Mouse (Mus musculus): ENCODE measurements at regions not wholly inside any gene's neighbourhood (a gene's known extent, or its start where the extent isn't known, plus 50 kb on each side); places are given as distances from the start of the nearest gene placed in this dataset.
A peak's percentile ranks its signal among the peaks of the same experiment; 100 is the strongest.

GRCm38 (mm10) chr3:151003524-151003923 is 434.2 kb upstream of the Adgrl4 start:
- Histone ChIP-seq H3K9me3 (replicated peaks) (no peaks in the 10 kb centered on the region), H3K27ac (no peak overlapping the region), H3K27me3 (ENCODE audit: low read depth, poor library complexity, severe bottlenecking) (no peaks in the 10 kb centered on the region; the same call in 1 of the 2 replicates), H3K4me1 (peaks cover 6% of the 10 kb centered on the region), H3K36me3 (no peaks in the 10 kb centered on the region), H3K4me3 (no peak overlapping the region)
- DNase-seq (ENCODE audit: low spot score), result no peak
- 89% methylated on average over 3 of the region's 3 CpGs for WGBS

- peaks cover 6% of the 10 kb centered on the region for H3K4me1 ChIP-seq
- no peaks in the 10 kb centered on the region for H3K9me3 ChIP-seq (replicated peaks)
- H3K27me3 ChIP-seq (ENCODE audit: low read depth, poor library complexity, severe bottlenecking), result no peaks in the 10 kb centered on the region; the same call in 1 of the 2 replicates
- no peaks in the 10 kb centered on the region for H3K36me3 ChIP-seq
- no peak for DNase-seq (ENCODE audit: low spot score)
- WGBS, result 90% methylated on average over 6 of the region's 6 CpGs
- no peak overlapping the region for H3K27ac ChIP-seq
- H3K4me3 ChIP-seq, result no peak overlapping the region
Measured at GRCm38 (mm10) chr3:151003990-151004389, 433.7 kb upstream of the Adgrl4 start.

GRCm38 (mm10) chr3:151020014-151020413 is 417.7 kb upstream of the Adgrl4 start:
- no peak for DNase-seq (ENCODE audit: low spot score)

GRCm38 (mm10) chr3:151057491-151057890 is 380.2 kb upstream of the Adgrl4 start:
- H3K9me3 ChIP-seq (replicated peaks), result no peaks in the 10 kb centered on the region
- H3K27ac ChIP-seq, result no peak overlapping the region
- no peaks in the 10 kb centered on the region for H3K27me3 ChIP-seq (ENCODE audit: low read depth, poor library complexity, severe bottlenecking)
- no peak for DNase-seq (ENCODE audit: low spot score)
- H3K4me1 ChIP-seq, result no peaks in the 10 kb centered on the region
- H3K36me3 ChIP-seq, result no peaks in the 10 kb centered on the region
- WGBS, result 79% methylated on average over 3 of the region's 3 CpGs
- H3K4me3 ChIP-seq, result no peak overlapping the region

More at GRCm38 (mm10) chr3:151020014-151020413, 417.7 kb upstream of the Adgrl4 start:
- no peaks in the 10 kb centered on the region for H3K9me3 ChIP-seq (replicated peaks)
- H3K36me3 ChIP-seq, result no peaks in the 10 kb centered on the region
- H3K4me1 ChIP-seq, result no peaks in the 10 kb centered on the region
- no peaks in the 10 kb centered on the region for H3K27me3 ChIP-seq (ENCODE audit: low read depth, poor library complexity, severe bottlenecking)
- 81% methylated on average over 3 of the region's 3 CpGs for WGBS
- no peak overlapping the region for H3K4me3 ChIP-seq
- no peak overlapping the region for H3K27ac ChIP-seq

- Histone ChIP-seq H3K4me3 (no peak overlapping the region), H3K36me3 (no peaks in the 10 kb centered on the region), H3K4me1 (no peaks in the 10 kb centered on the region), H3K27me3 (ENCODE audit: low read depth, poor library complexity, severe bottlenecking) (no peaks in the 10 kb centered on the region), H3K27ac (no peak overlapping the region), H3K9me3 (replicated peaks) (no peaks in the 10 kb centered on the region)
- no peak for DNase-seq (ENCODE audit: low spot score)
Measured at GRCm38 (mm10) chr3:151072322-151072721, 365.4 kb upstream of the Adgrl4 start.

- no peak overlapping the region for H3K4me3 ChIP-seq
- WGBS, result 88% methylated on average over 3 of the region's 3 CpGs
- no peaks in the 10 kb centered on the region for H3K36me3 ChIP-seq
- no peaks in the 10 kb centered on the region for H3K4me1 ChIP-seq
- H3K9me3 ChIP-seq (replicated peaks), result no peaks in the 10 kb centered on the region
- no peak for DNase-seq (ENCODE audit: low spot score)
- H3K27ac ChIP-seq, result no peak overlapping the region
- H3K27me3 ChIP-seq (ENCODE audit: low read depth, poor library complexity, severe bottlenecking), result no peaks in the 10 kb centered on the region
Measured at GRCm38 (mm10) chr3:151116831-151117230, 320.9 kb upstream of the Adgrl4 start.

GRCm38 (mm10) chr3:151117583-151118041 is 320.1 kb upstream of the Adgrl4 start:
- Histone ChIP-seq H3K4me1 (no peaks in the 10 kb centered on the region), H3K36me3 (no peaks in the 10 kb centered on the region), H3K27me3 (ENCODE audit: low read depth, poor library complexity, severe bottlenecking) (no peaks in the 10 kb centered on the region), H3K27ac (no peak overlapping the region), H3K9me3 (replicated peaks) (no peaks in the 10 kb centered on the region), H3K4me3 (no peak overlapping the region)
- WGBS, result 91% methylated on average over 3 of the region's 3 CpGs
- no peak for DNase-seq (ENCODE audit: low spot score)

- WGBS, result 41% methylated on average over 5 of the region's 5 CpGs
- H3K27ac ChIP-seq, result no peak overlapping the region
- H3K4me3 ChIP-seq, result 0 out of 2 replicates have a peak overlapping the region, but pooled peaks have one; percentile 8
- H3K27me3 ChIP-seq (ENCODE audit: low read depth, poor library complexity, severe bottlenecking), result no peaks in the 10 kb centered on the region
- DNase-seq (ENCODE audit: low spot score), result no peak
- no peaks in the 10 kb centered on the region for H3K36me3 ChIP-seq
- H3K4me1 ChIP-seq, result peaks cover 25% of the 10 kb centered on the region
- H3K9me3 ChIP-seq (replicated peaks), result no peaks in the 10 kb centered on the region
Measured at GRCm38 (mm10) chr3:151124131-151124530, 313.6 kb upstream of the Adgrl4 start.

GRCm38 (mm10) chr3:151146889-151147288 is 290.8 kb upstream of the Adgrl4 start:
- Histone ChIP-seq H3K9me3 (replicated peaks) (no peaks in the 10 kb centered on the region), H3K36me3 (no peaks in the 10 kb centered on the region), H3K4me3 (no peak overlapping the region), H3K27ac (no peak overlapping the region), H3K4me1 (no peaks in the 10 kb centered on the region), H3K27me3 (ENCODE audit: low read depth, poor library complexity, severe bottlenecking) (no peaks in the 10 kb centered on the region)
- 84% methylated on average over 2 of the region's 2 CpGs for WGBS
- no peak for DNase-seq (ENCODE audit: low spot score)

- DNase-seq (ENCODE audit: low spot score), result no peak
- Histone ChIP-seq H3K4me1 (no peaks in the 10 kb centered on the region), H3K27ac (no peak overlapping the region), H3K4me3 (no peak overlapping the region), H3K36me3 (no peaks in the 10 kb centered on the region), H3K27me3 (ENCODE audit: low read depth, poor library complexity, severe bottlenecking) (no peaks in the 10 kb centered on the region), H3K9me3 (replicated peaks) (no peaks in the 10 kb centered on the region)
- 76% methylated on average over 4 of the region's 4 CpGs for WGBS
Measured at GRCm38 (mm10) chr3:151153340-151153739, 284.3 kb upstream of the Adgrl4 start.

- no peaks in the 10 kb centered on the region for H3K9me3 ChIP-seq (replicated peaks)
- H3K4me1 ChIP-seq, result no peaks in the 10 kb centered on the region
- 95% methylated on average over 1 of the region's 1 CpGs for WGBS
- H3K27ac ChIP-seq, result no peak overlapping the region
- H3K4me3 ChIP-seq, result no peak overlapping the region
- H3K36me3 ChIP-seq, result no peaks in the 10 kb centered on the region
- no peak for DNase-seq (ENCODE audit: low spot score)
- H3K27me3 ChIP-seq (ENCODE audit: low read depth, poor library complexity, severe bottlenecking), result no peaks in the 10 kb centered on the region
Measured at GRCm38 (mm10) chr3:151160516-151160915, 277.2 kb upstream of the Adgrl4 start.

GRCm38 (mm10) chr3:151182132-151182531 is 255.6 kb upstream of the Adgrl4 start:
- Histone ChIP-seq H3K9me3 (replicated peaks) (no peaks in the 10 kb centered on the region), H3K4me3 (no peak overlapping the region), H3K4me1 (no peaks in the 10 kb centered on the region), H3K36me3 (no peaks in the 10 kb centered on the region), H3K27me3 (ENCODE audit: low read depth, poor library complexity, severe bottlenecking) (no peaks in the 10 kb centered on the region), H3K27ac (no peak overlapping the region)
- no peak for DNase-seq (ENCODE audit: low spot score)
- WGBS, result 61% methylated on average over 2 of the region's 2 CpGs

- no peak overlapping the region for H3K27ac ChIP-seq
- no peak overlapping the region for H3K4me3 ChIP-seq
- H3K36me3 ChIP-seq, result no peaks in the 10 kb centered on the region
- H3K27me3 ChIP-seq (ENCODE audit: low read depth, poor library complexity, severe bottlenecking), result no peaks in the 10 kb centered on the region
- H3K9me3 ChIP-seq (replicated peaks), result no peaks in the 10 kb centered on the region
- no peaks in the 10 kb centered on the region for H3K4me1 ChIP-seq
- WGBS, result 76% methylated on average over 2 of the region's 2 CpGs
- no peak for DNase-seq (ENCODE audit: low spot score)
Measured at GRCm38 (mm10) chr3:151192092-151192491, 245.6 kb upstream of the Adgrl4 start.

GRCm38 (mm10) chr3:151210978-151211377 is 226.7 kb upstream of the Adgrl4 start:
- Histone ChIP-seq H3K4me1 (no peaks in the 10 kb centered on the region), H3K27ac (no peak overlapping the region), H3K4me3 (no peak overlapping the region), H3K27me3 (ENCODE audit: low read depth, poor library complexity, severe bottlenecking) (no peaks in the 10 kb centered on the region), H3K9me3 (replicated peaks) (no peaks in the 10 kb centered on the region), H3K36me3 (no peaks in the 10 kb centered on the region)
- no peak for DNase-seq (ENCODE audit: low spot score)
- WGBS, result 85% methylated on average over 4 of the region's 4 CpGs

Data from limb, embryonic 10.5 days (tissue).